Mouse (Mus musculus) lung, adult 10 weeks (tissue): ENCODE measurements around the gene Olfr1555-ps1. TPM values are rescaled to one million over a fixed set of nuclear protein-coding genes. Genes with fewer than 3 reads are reported as not detected.

Experiments
- polyA plus RNA-seq: library from polyadenylated mRNA; stranded (reverse); fragments of 350-450 nt; fragmentation: Illumina TruSeq; extraction: RNeasy Lipid Tissue Mini Kit (QIAGEN cat#74804); gene quantifications from one replicate; pipeline ENCODE4 v1.2.3, GENCODE M21; 2014; ENCODE audit warnings: low read depth, low replicate concordance; ENCODE audit not compliant: insufficient read depth

The Olfr1555-ps1 gene
- polyA plus RNA-seq = not detected

GRCm38 (mm10) chr19:12170062-12170599 lies at the start of gene Olfr1555-ps1:
Gene Olfr1555-ps1, minus strand, starts transcription at chr19:12170112.

GRCm38 (mm10) chr19:12200334-12200733 lies 30.4 kb upstream of the Olfr1555-ps1 start, which contains the start of gene Olfr1431:
Gene Olfr1431, plus strand, starts transcription at chr19:12200634.

GRCm38 (mm10) chr19:12123103-12123502 lies 46.8 kb downstream of the Olfr1555-ps1 start, which contains the start of gene Olfr76:
Gene Olfr76, minus strand, starts transcription at chr19:12123203.

DNA sequence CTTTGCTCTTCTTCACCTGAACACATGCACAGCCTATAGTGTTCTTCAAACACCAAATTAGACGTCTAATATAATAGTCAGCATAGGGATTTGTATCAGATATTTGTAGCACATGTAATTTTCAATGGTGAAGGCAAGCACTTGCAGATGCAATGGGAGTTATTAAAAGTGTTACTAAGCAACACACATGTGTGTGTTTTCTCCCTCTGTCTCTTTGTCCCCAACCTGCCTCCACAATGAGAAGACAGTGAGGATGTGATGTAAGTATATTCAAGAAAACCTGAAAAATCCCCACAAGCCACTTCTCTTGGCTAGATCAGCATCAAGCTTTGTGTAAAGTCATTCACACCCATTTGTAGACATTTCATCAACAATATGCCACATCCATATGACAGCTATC lies 54.1 kb downstream of the Olfr1555-ps1 start, which contains the start of gene Olfr1428:
Gene Olfr1428, minus strand, starts transcription at position 101 of the 400 bp plus-strand sequence.

Other genes starting within 250 kb of the Olfr1555-ps1 start
- 22.1 TPM for gene Osbp, start 204.2 kb downstream of the Olfr1555-ps1 start, polyA plus RNA-seq
- gene Olfr1423, start 128.8 kb downstream of the Olfr1555-ps1 start, polyA plus RNA-seq = not detected
- gene Olfr1424, start 107.4 kb downstream of the Olfr1555-ps1 start, polyA plus RNA-seq = not detected
- gene Olfr1425, start 92.4 kb downstream of the Olfr1555-ps1 start, polyA plus RNA-seq = not detected
- not detected for gene Olfr1426, start 78.1 kb downstream of the Olfr1555-ps1 start, polyA plus RNA-seq
- gene Olfr1427, start 66.8 kb downstream of the Olfr1555-ps1 start, polyA plus RNA-seq = not detected
- gene Olfr1428, start 54.2 kb downstream of the Olfr1555-ps1 start, polyA plus RNA-seq = not detected
- gene Olfr76, start 46.9 kb downstream of the Olfr1555-ps1 start, polyA plus RNA-seq = not detected
- gene Olfr1431, start 30.5 kb upstream of the Olfr1555-ps1 start, polyA plus RNA-seq = not detected
- not detected for gene Olfr1432, start 62.5 kb upstream of the Olfr1555-ps1 start, polyA plus RNA-seq
- gene Olfr262, start 71.5 kb upstream of the Olfr1555-ps1 start, polyA plus RNA-seq = not detected
- not detected for gene Olfr235, start 90.9 kb upstream of the Olfr1555-ps1 start, polyA plus RNA-seq
- not detected for gene Olfr1434, start 109.7 kb upstream of the Olfr1555-ps1 start, polyA plus RNA-seq
- gene Olfr1436, start 129.0 kb upstream of the Olfr1555-ps1 start, polyA plus RNA-seq = not detected
- gene Olfr1437, start 155.0 kb upstream of the Olfr1555-ps1 start, polyA plus RNA-seq = not detected
- gene Olfr1438-ps1, start 165.8 kb upstream of the Olfr1555-ps1 start, polyA plus RNA-seq = not detected
- not detected for gene Olfr1440, start 217.2 kb upstream of the Olfr1555-ps1 start, polyA plus RNA-seq
- gene Olfr1441, start 247.3 kb upstream of the Olfr1555-ps1 start, polyA plus RNA-seq = not detected